Mouse (Mus musculus): ENCODE measurements around the gene Dnaic1. TPM values are rescaled to one million over a fixed set of nuclear protein-coding genes. Genes with fewer than 3 reads are reported as not detected.

The Dnaic1 gene
- polyA plus RNA-seq, 1 experiment, result not detected

- no peak for TF ChIP-seq POLR2A (IDR thresholded peaks at IDR 0.05; ENCODE audit: insufficient read depth, low read depth, low read length)
- TF ChIP-seq CTCF (IDR thresholded peaks at IDR 0.05; ENCODE audit: insufficient read depth, low read depth, low read length), result no peak
- 64% methylated on average over 7 of the region's 7 CpGs for WGBS
- peaks cover 66% of the 10 kb centered on the region for H3K4me1 ChIP-seq (ENCODE audit: control insufficient read depth, insufficient read depth, low read length)
- H3K4me3 ChIP-seq (ENCODE audit: insufficient read depth, low read depth, low read length), result no peak overlapping the region
- H3K27ac ChIP-seq (ENCODE audit: insufficient read depth, low read depth, low read length), result peak overlapping the region; percentile 23; the same call in 1 of the 2 replicates
Measured at GRCm38 (mm10) chr4:41636366-41636765, 66.8 kb downstream of the Dnaic1 start.

DNA sequence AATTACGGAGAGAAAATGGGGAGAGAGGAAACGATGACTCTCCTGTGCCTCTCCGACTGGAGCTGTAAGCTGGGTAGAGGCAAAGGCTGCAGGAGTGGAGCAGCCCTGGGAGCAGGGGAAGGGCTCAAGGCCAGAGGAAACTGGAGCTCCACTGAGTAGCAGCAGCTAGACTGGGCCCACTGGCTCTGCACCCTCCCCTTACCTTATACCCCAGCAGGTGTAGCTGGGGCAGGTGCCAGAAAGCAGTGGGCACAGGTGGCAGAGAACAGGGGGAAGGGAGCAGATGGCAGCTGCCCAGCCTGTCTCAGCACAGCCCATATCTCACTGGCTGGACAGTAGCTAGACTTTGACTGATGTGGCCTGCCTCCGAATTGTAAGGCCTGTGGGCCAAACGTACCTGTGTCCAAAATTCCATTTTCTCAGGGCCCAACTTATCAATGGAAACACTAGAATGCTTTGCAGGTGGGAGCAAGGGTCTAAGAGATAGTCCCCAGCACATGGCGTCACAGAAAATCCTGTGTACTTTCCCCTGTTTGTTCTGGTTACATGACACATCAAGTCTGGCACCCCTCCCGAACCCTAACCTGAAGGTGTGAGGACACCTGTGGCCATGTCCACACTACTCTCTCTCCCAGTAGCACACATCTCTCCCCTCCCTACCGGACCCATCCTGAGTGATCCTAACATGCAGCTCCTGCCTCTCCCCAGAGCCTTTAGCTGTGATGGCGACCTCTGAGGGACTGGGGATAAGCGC, 67.5 kb downstream of the Dnaic1 start:
- Histone ChIP-seq H3K27ac (ENCODE audit: insufficient read depth, low read depth, low read length) (peak overlapping the region; percentile 23; the same call in 1 of the 2 replicates), H3K4me3 (ENCODE audit: insufficient read depth, low read depth, low read length) (no peak overlapping the region), H3K4me1 (ENCODE audit: control insufficient read depth, insufficient read depth, low read length) (peaks cover 59% of the 10 kb centered on the region)
- WGBS, result 75% methylated on average over 10 of the region's 10 CpGs
- TF ChIP-seq CTCF (IDR thresholded peaks at IDR 0.05; ENCODE audit: insufficient read depth, low read depth, low read length) (no peak), POLR2A (IDR thresholded peaks at IDR 0.05; ENCODE audit: insufficient read depth, low read depth, low read length) (no peak)

DNA sequence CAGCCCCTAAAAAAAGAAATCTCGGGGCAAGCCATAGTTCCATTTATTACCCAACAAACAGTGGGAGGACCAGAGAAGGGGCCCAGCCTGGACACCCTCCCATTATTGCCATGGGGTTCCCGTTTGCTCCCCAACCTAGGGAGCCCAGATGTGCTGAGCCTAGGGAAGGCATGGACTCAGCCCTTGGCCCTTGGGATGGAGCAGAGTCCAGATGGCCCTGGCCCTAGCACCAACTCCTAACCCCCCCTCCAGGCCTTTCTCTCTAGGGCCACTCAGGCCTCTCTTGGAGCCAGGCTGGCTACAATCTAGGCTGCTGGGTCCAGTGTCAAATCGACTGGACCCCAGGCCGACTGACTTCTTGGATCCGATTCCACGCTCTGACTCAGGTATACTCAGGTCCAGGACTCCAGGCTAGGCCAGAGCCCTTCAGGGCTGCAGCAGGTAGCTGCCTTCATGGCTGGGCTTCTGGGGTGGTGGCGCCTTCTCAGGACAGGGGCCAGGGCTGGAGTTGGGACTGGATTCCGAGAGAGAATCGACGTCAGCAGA, 68.7 kb downstream of the Dnaic1 start:
- Histone ChIP-seq H3K27ac (ENCODE audit: insufficient read depth, low read depth, low read length) (no peak overlapping the region; the same call in 1 of the 2 replicates), H3K4me3 (ENCODE audit: insufficient read depth, low read depth, low read length) (peak overlapping the region; percentile 69), H3K4me1 (ENCODE audit: control insufficient read depth, insufficient read depth, low read length) (peaks cover 53% of the 10 kb centered on the region)
- 85% methylated on average over 10 of the region's 10 CpGs for WGBS
- no peak for TF ChIP-seq CTCF (IDR thresholded peaks at IDR 0.05; ENCODE audit: insufficient read depth, low read depth, low read length)

DNA sequence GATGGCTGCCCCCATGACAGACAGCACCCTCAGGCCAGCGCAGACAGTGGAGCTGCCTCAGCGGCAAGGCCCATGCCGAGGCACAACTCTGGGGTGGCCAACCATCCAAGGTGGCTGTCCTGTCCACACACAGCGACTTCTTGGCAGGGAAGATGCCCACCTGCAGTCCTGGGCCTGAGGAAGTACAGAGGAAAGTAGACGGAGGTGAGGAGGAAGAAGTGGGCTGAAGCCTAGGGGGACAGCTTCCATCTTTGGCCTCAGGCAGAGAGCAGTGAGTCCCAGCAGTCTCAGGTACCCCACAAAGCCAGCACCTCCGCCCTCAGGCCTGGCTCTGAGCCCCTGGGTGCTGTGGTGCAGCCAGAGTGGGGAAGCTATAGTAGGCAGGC, 69.2 kb downstream of the Dnaic1 start:
- no peak overlapping the region; the same call in 1 of the 2 replicates for H3K27ac ChIP-seq (ENCODE audit: insufficient read depth, low read depth, low read length)
- 73% methylated on average over 6 of the region's 6 CpGs for WGBS
- peak overlapping the region; percentile 69 for H3K4me3 ChIP-seq (ENCODE audit: insufficient read depth, low read depth, low read length)
- peaks cover 53% of the 10 kb centered on the region for H3K4me1 ChIP-seq (ENCODE audit: control insufficient read depth, insufficient read depth, low read length)
- TF ChIP-seq POLR2A (IDR thresholded peaks at IDR 0.05; ENCODE audit: insufficient read depth, low read depth, low read length), result no peak
- TF ChIP-seq CTCF (IDR thresholded peaks at IDR 0.05; ENCODE audit: insufficient read depth, low read depth, low read length), result no peak

GRCm38 (mm10) chr4:41639214-41639841, 69.8 kb downstream of the Dnaic1 start:
- WGBS, result 6% methylated on average over 10 of the region's 10 CpGs

DNA sequence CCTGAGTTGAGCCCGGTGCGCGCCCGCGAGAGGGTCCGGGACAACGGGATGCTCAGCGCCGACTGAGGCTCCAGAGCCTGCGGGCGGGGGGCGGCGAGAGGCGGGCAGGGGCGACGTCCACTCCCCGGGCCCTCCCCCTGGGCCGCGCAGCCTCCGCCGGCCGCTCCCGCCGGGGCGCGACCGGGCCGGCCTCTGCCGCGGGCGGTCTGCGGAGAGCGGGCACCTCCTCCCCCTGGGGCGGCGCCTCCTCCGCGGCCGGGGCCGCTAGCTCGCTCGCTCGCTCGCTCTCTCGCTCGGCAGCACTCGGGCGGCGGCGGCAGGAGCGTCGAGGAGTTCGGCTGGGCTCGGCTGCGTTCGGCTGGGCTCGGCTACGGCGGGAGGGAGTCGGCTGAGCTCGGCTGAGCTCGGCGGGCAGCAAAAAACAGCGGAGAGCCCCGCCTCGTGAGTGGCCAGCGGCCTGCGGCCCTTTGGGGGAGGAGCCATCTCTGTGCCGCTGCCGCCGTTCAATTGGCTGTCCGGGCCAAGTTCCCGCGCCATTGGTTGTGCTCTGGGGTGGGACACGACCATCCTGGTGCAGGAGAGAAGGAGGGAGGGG, 70.4 kb downstream of the Dnaic1 start, which contains the start of gene Enho:
Enho (minus strand) TSS at position 412 of the 595 bp plus-strand sequence.
- peak within 1 kb of the TSS; percentile 76 for H3K27ac ChIP-seq (ENCODE audit: insufficient read depth, low read depth, low read length)
- peaks cover 48% of the 10 kb centered on the region for H3K4me1 ChIP-seq (ENCODE audit: control insufficient read depth, insufficient read depth, low read length)
- peak within 1 kb of the TSS; percentile 69 for H3K4me3 ChIP-seq (ENCODE audit: insufficient read depth, low read depth, low read length)
- no peak for TF ChIP-seq CTCF (IDR thresholded peaks at IDR 0.05; ENCODE audit: insufficient read depth, low read depth, low read length)
- peak; percentile 35; the same call in 1 of the 2 replicates for TF ChIP-seq POLR2A (IDR thresholded peaks at IDR 0.05; ENCODE audit: insufficient read depth, low read depth, low read length)
- WGBS, result under 1% methylated on average over 74 of the region's 74 CpGs

More at GRCm38 (mm10) chr4:41639214-41639841, 69.8 kb downstream of the Dnaic1 start:
- Histone ChIP-seq H3K4me3 (ENCODE audit: insufficient read depth, low read depth, low read length) (peak overlapping the region; percentile 69), H3K4me1 (ENCODE audit: control insufficient read depth, insufficient read depth, low read length) (peaks cover 51% of the 10 kb centered on the region), H3K27ac (ENCODE audit: insufficient read depth, low read depth, low read length) (peak overlapping the region; percentile 76)
- TF ChIP-seq CTCF (IDR thresholded peaks at IDR 0.05; ENCODE audit: insufficient read depth, low read depth, low read length) (no peak), POLR2A (IDR thresholded peaks at IDR 0.05; ENCODE audit: insufficient read depth, low read depth, low read length) (no peak)

DNA sequence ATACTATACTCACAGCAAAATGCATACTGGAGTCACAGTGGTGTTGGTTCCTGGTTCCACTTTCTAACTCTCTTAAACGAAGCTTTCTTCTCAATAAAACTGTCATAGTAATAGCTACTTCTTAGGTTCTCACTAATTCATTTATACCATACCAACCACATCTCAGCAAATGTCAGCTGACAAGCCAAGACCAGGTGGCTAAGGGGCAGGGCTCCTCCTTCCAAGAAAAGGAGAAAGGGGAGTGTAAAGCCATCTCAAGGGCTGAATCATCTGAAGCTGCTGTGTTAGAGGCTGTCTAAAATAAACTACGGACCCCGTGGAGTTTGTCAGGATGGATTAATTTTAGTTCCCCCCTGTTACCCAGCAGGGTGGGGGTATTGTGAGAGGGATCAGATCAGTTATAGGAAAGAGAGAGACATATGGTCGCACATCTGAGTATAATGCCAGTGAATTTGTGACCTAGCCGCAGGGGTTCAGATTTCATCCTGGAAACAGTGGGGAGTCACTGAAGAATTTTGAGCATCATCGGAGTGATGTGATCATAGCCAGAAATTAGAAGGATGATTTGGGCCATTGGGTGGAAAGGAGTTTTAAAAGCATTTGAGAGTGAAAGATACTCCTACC, 71.7 kb downstream of the Dnaic1 start:
- Histone ChIP-seq H3K27ac (ENCODE audit: insufficient read depth, low read depth, low read length) (peak overlapping the region; percentile 32; the same call in 1 of the 2 replicates), H3K4me3 (ENCODE audit: insufficient read depth, low read depth, low read length) (no peak overlapping the region), H3K4me1 (ENCODE audit: control insufficient read depth, insufficient read depth, low read length) (peaks cover 35% of the 10 kb centered on the region)
- TF ChIP-seq CTCF (IDR thresholded peaks at IDR 0.05; ENCODE audit: insufficient read depth, low read depth, low read length), result no peak
- no peak for TF ChIP-seq POLR2A (IDR thresholded peaks at IDR 0.05; ENCODE audit: insufficient read depth, low read depth, low read length)
- 51% methylated on average over 6 of the region's 6 CpGs for WGBS

- H3K27ac ChIP-seq (ENCODE audit: insufficient read depth, low read depth, low read length), result no peak overlapping the region
- H3K4me1 ChIP-seq (ENCODE audit: control insufficient read depth, insufficient read depth, low read length), result peaks cover 2% of the 10 kb centered on the region; the same call in 1 of the 2 replicates
- 24% methylated on average over 5 of the region's 5 CpGs for WGBS
- no peak for TF ChIP-seq CTCF (IDR thresholded peaks at IDR 0.05; ENCODE audit: insufficient read depth, low read depth, low read length)
- TF ChIP-seq POLR2A (IDR thresholded peaks at IDR 0.05; ENCODE audit: insufficient read depth, low read depth, low read length), result no peak
- H3K4me3 ChIP-seq (ENCODE audit: insufficient read depth, low read depth, low read length), result no peak overlapping the region
Measured at GRCm38 (mm10) chr4:41645488-41645887, 75.9 kb downstream of the Dnaic1 start.
